Mouse (Mus musculus) midbrain, embryonic 13.5 days (tissue): ENCODE measurements around the gene H2-Q2. TPM values are rescaled to one million over a fixed set of nuclear protein-coding genes. Genes with fewer than 3 reads are reported as not detected.
"Not testable (repeated sequence)": the region's sequence is repeated elsewhere in the genome, so short reads cannot be mapped to it uniquely, and the experiment has no call there.

ENCODE experiments used
- ATAC-seq: fragments of 200-750 bp; cut with Nextera tagmentation; 2 replicates; pipeline ENCODE4 v1.8.0; 2017; ENCODE audit warnings: mild to moderate bottlenecking, moderate TSS enrichment, moderate library complexity
- H3K27ac ChIP-seq: fragments of 300-500 bp; sonication (generic); 2 replicates; pipeline ENCODE4 v1.5.1; 2015; ENCODE audit warnings: inconsistent platforms, mild to moderate bottlenecking, moderate library complexity
- H3K27me3 ChIP-seq: fragments of 300-500 bp; sonication (generic); 2 replicates; pipeline ENCODE4 v1.6.1; 2015; ENCODE audit warnings: mild to moderate bottlenecking, inconsistent platforms
- H3K36me3 ChIP-seq: fragments of 300-500 bp; sonication (generic); 2 replicates; pipeline ENCODE4 v1.6.1; 2015; ENCODE audit warnings: mild to moderate bottlenecking, inconsistent platforms
- H3K4me1 ChIP-seq: fragments of 300-500 bp; sonication (generic); replicated peaks from 2 replicates; pipeline ENCODE4 v1.6.1; 2015; ENCODE audit warnings: inconsistent platforms
- H3K4me2 ChIP-seq: fragments of 300-500 bp; sonication (generic); replicated peaks from 2 replicates; pipeline ENCODE4 v1.6.1; 2015; ENCODE audit warnings: moderate library complexity, mild to moderate bottlenecking, inconsistent platforms
- H3K4me3 ChIP-seq: fragments of 300-500 bp; sonication (generic); replicated peaks from 2 replicates; pipeline ENCODE4 v1.5.1; 2015; ENCODE audit warnings: mild to moderate bottlenecking, inconsistent platforms
- H3K9ac ChIP-seq: fragments of 300-500 bp; sonication (generic); replicated peaks from 2 replicates; pipeline ENCODE4 v1.6.1; 2015; ENCODE audit warnings: mild to moderate bottlenecking, inconsistent platforms
- H3K9me3 ChIP-seq: fragments of 300-500 bp; sonication (generic); 2 replicates; pipeline ENCODE4 v1.6.1; 2016; ENCODE audit warnings: mild to moderate bottlenecking, inconsistent platforms
- WGBS: fragments of 180-500 bp; shearing (Covaris S2); methylation state at CpG from one replicate; pipeline ENCODE4 v1.1.7; 2015; 5-methylcytosine and 5-hydroxymethylcytosine counted together
- polyA plus RNA-seq: library from polyadenylated mRNA; unstranded; fragments of >200 nt; fragmentation: Nextera tagmentation; extraction: Ambion mirVana; gene quantifications from 2 replicates; pipeline ENCODE4 v1.2.1, GENCODE M21; 2015

H2-Q2 gene
- polyA plus RNA-seq = 0.26 and 0.30 TPM in 2 replicates

DNA sequence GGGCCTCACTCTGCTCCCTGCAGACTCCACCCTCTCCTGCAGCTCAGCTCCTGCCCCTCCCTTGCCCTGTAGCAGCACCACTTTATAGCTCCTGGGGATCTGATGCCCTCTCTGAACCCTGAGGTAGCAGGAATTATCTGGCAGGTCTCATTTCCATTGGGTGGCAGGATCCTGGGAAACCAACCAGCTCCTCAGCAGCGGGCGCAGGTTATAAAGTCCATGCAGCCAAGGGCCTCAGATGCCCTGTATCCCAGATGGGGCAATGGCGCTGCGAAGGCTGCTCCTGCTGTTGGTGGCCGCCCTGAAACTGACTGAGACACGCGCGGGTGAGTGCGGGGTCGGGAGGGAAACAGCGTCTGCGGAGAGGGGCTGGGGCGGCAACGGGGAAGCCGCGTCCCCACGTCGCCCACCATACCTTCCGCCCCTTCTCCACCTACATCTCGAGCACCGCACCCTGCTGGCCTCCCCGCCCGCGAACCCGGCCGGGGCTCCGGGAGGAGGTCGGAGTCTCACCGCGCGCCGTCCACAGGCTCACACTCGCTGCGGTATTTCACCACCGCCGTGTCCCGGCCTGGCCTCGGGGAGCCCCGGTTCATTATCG is at the start of gene H2-Q2:
Gene H2-Q2, plus strand, starts transcription at position 172 of the 601 bp plus-strand sequence.
- WGBS = under 1% methylated on average over 40 of the region's 40 CpGs
- no peak within 1 kb of the TSS for H3K27ac ChIP-seq
- peaks cover 54% of the 10 kb centered on the region for H3K27me3 ChIP-seq
- peak within 1 kb of the TSS; percentile 61 for H3K9ac ChIP-seq
- no peaks in the 10 kb centered on the region for H3K9me3 ChIP-seq
- ATAC-seq = peak; percentile 45; the same call in 1 of the 2 replicates
- peak within 1 kb of the TSS; percentile 45 for H3K4me3 ChIP-seq
- H3K4me1 ChIP-seq = peaks cover 13% of the 10 kb centered on the region
- H3K36me3 ChIP-seq = no peaks in the 10 kb centered on the region
- H3K4me2 ChIP-seq = peak within 1 kb of the TSS; percentile 81

DNA sequence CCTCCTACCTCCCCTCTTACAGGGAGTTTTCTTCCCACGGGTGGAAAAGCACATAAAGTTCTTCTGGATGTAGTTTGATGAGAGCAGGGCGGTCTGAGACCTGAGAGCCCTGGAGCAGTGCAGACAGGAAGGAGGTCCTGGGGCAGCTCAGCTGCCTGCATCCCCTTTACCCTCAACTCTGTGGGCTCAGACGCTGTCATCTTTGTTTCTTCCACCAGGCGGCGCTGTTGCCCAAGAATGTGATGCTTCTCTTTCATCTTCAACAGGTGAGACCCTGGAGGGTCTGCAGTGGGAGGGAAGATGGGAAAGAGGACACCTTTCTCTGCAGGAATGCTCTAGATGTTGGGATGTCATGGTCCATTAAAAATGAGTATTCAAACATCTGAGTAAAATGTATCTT is 46.2 kb upstream of the H2-Q2 start:
- H3K36me3 ChIP-seq, H3K27ac ChIP-seq, H3K4me3 ChIP-seq, H3K4me1 ChIP-seq, H3K9me3 ChIP-seq, ATAC-seq, H3K4me2 ChIP-seq, H3K27me3 ChIP-seq, H3K9ac ChIP-seq: not testable (repeated sequence)
- WGBS = 6% methylated on average over 5 of the region's 5 CpGs

GRCm38 (mm10) chr17:35300261-35300945 is 41.6 kb upstream of the H2-Q2 start:
- H3K27me3 ChIP-seq, H3K4me1 ChIP-seq, ATAC-seq, H3K9ac ChIP-seq, H3K9me3 ChIP-seq, H3K27ac ChIP-seq, H3K36me3 ChIP-seq, H3K4me2 ChIP-seq, H3K4me3 ChIP-seq: not testable (repeated sequence)
- 84% methylated on average over 7 of the region's 7 CpGs for WGBS

DNA sequence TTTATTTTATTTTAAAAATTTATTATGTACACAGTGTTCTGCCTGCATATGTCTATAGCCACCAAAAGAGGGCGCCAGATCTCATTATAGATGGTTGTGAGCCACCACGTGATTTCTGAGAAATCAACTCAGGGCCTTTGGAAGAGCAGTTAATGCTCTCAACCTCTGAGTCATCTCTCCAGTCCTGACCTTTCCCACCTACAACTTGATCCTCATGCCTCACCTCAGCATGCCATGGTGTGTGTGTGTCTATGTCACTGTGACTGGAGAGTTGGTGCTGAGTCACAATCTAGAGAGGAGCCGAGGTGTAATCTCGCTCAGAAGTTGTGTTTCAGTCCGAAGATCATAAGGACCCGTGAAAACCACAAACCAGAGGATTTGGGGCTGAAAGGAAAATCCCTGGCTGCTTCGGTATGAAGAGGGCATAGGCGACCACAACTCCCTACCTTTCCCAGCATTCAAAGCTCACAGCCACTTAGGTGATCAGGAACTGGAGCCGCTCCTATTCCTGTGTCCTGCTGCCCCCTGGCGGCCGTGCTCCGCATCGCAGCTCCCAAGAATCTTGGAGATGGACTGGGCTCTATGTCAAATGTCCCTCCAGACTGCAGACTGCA is 40.3 kb upstream of the H2-Q2 start:
- no peak overlapping the region for H3K4me3 ChIP-seq
- ATAC-seq = peak; percentile 50; the same call in 1 of the 2 replicates
- H3K27me3 ChIP-seq = peaks cover 6% of the 10 kb centered on the region; the same call in 1 of the 2 replicates
- no peak overlapping the region for H3K4me2 ChIP-seq
- H3K36me3 ChIP-seq = no peaks in the 10 kb centered on the region
- H3K9ac ChIP-seq = no peak overlapping the region
- H3K9me3 ChIP-seq = no peaks in the 10 kb centered on the region
- whole genome bisulfite sequencing = 24% methylated on average over 13 of the region's 13 CpGs
- no peaks in the 10 kb centered on the region for H3K4me1 ChIP-seq
- H3K27ac ChIP-seq = no peak overlapping the region

DNA sequence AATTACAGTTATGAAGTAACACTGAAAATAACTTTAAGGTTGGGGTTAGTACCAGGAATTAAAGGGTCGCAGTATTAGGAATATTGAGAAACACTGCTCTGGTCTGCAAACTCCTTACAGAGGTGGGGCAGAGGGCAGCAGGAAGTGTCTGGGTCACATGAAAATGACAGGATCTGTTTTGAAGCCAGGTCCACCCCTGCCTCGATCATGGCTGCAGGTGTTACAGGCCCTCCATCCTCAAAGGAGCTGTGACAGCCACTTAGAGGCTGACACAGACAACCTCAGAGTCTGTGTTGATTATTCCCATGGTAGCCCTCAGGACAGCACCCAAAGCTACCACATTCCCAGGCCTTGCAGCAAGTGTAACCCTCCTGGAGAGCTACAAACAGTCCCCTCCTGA is 38.8 kb upstream of the H2-Q2 start:
- H3K27ac ChIP-seq = no peak overlapping the region

GRCm38 (mm10) chr17:35303756-35304350 is 38.2 kb upstream of the H2-Q2 start:
- 84% methylated on average over 10 of the region's 10 CpGs for WGBS
- no peaks in the 10 kb centered on the region for H3K4me1 ChIP-seq
- H3K4me2 ChIP-seq = no peak overlapping the region
- H3K27ac ChIP-seq = no peak overlapping the region
- peaks cover 15% of the 10 kb centered on the region; the same call in 1 of the 2 replicates for H3K27me3 ChIP-seq
- H3K36me3 ChIP-seq = no peaks in the 10 kb centered on the region
- H3K4me3 ChIP-seq = no peak overlapping the region
- no peaks in the 10 kb centered on the region for H3K9me3 ChIP-seq
- no peak for ATAC-seq
- no peak overlapping the region for H3K9ac ChIP-seq

More for the DNA sequence above, 38.8 kb upstream of the H2-Q2 start:
- Histone ChIP-seq H3K27me3 (peaks cover 11% of the 10 kb centered on the region; the same call in 1 of the 2 replicates), H3K4me2 (no peak overlapping the region), H3K4me3 (no peak overlapping the region), H3K9me3 (no peaks in the 10 kb centered on the region), H3K4me1 (no peaks in the 10 kb centered on the region), H3K9ac (no peak overlapping the region), H3K36me3 (no peaks in the 10 kb centered on the region)
- ATAC-seq = no peak
- WGBS = 93% methylated on average over 2 of the region's 2 CpGs

GRCm38 (mm10) chr17:35304478-35304877 is 37.6 kb upstream of the H2-Q2 start:
- WGBS = 76% methylated on average over 6 of the region's 6 CpGs
- no peaks in the 10 kb centered on the region for H3K9me3 ChIP-seq
- no peak overlapping the region for H3K9ac ChIP-seq
- H3K4me1 ChIP-seq = no peaks in the 10 kb centered on the region
- H3K27ac ChIP-seq = no peak overlapping the region
- peaks cover 15% of the 10 kb centered on the region; the same call in 1 of the 2 replicates for H3K27me3 ChIP-seq
- no peak for ATAC-seq
- no peaks in the 10 kb centered on the region for H3K36me3 ChIP-seq
- H3K4me3 ChIP-seq = no peak overlapping the region
- no peak overlapping the region for H3K4me2 ChIP-seq

DNA sequence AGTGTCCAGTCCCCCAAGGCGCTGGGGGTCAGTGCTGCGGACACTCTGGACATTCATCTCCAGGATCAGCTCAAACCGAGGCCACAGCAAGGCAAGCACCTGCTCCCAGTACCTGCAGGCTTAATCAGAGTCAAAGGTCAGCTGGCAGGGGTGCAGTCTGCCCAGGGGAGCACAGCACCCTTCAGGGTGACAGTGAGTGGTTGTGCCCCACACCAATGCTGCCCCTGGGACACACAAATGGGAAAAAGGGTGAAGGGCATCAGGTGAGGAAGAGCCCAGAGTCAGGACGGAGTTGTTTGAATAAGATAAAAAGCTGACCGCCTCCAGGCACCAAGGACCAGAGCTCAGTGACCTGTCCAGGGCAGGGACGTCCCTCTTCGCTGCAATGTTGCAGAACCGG is 37.1 kb upstream of the H2-Q2 start:
- H3K27me3 ChIP-seq = peaks cover 15% of the 10 kb centered on the region; the same call in 1 of the 2 replicates
- H3K36me3 ChIP-seq, ATAC-seq, H3K9ac ChIP-seq, H3K9me3 ChIP-seq, H3K4me1 ChIP-seq, H3K4me2 ChIP-seq, H3K4me3 ChIP-seq, H3K27ac ChIP-seq: not testable (repeated sequence)
- WGBS = 85% methylated on average over 8 of the region's 8 CpGs

- no peak for ATAC-seq
- Histone ChIP-seq H3K4me1 (peaks cover 8% of the 10 kb centered on the region), H3K4me2 (no peak overlapping the region), H3K36me3 (no peaks in the 10 kb centered on the region), H3K27ac (no peak overlapping the region), H3K9ac (no peak overlapping the region), H3K4me3 (no peak overlapping the region), H3K9me3 (no peaks in the 10 kb centered on the region), H3K27me3 (peaks cover 53% of the 10 kb centered on the region)
These were observed 23.4 kb upstream of the H2-Q2 start for GRCm38 (mm10) chr17:35318671-35319070.

DNA sequence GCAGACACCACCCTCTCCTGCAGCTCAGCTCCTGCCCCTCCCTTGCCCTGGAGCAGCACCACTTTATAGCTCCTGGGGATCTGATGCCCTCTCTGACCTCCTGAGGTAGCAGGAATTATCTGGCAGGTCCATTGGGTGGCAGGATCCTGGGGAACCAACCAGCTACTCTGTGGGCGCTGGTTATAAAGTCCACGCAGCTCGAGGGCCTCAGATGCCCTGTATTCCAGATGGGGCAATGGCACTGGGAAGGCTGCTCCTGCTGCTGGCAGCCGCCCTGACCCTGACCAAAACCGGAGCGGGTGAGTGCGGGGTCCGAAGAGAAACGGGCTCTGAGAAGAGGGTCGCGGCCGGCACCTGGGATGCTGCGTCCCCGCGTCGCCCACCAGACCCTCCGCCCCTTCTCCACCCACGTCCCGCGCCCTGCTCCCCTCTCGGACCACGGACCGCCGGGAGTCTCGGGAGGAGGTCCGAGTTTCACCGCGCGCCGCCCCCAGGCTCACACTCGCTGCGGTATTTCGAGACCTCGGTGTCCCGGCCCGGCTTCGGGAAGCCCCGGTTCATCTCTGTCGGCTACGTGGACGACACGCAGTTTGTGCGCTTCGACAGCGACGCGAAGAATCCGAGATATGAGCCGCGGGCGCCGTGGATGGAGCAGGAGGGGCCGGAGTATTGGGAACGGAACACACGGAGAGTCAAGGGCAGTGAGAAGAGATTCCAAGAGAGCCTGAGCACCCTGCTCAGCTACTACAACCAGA is 21.5 kb upstream of the H2-Q2 start, which contains the start of gene H2-Q1:
Gene H2-Q1, plus strand, starts transcription at position 79 of the 755 bp plus-strand sequence.
- peaks cover 52% of the 10 kb centered on the region for H3K27me3 ChIP-seq
- H3K4me1 ChIP-seq = peaks cover 8% of the 10 kb centered on the region
- no peaks in the 10 kb centered on the region for H3K36me3 ChIP-seq
- ATAC-seq = no peak
- H3K4me2 ChIP-seq = peak within 1 kb of the TSS; percentile 67
- H3K9me3 ChIP-seq = no peaks in the 10 kb centered on the region
- H3K9ac ChIP-seq = peak within 1 kb of the TSS; percentile 55
- no peak within 1 kb of the TSS for H3K27ac ChIP-seq
- peak within 1 kb of the TSS; percentile 36 for H3K4me3 ChIP-seq
- WGBS = 2% methylated on average over 55 of the region's 55 CpGs

GRCm38 (mm10) chr17:35325124-35325523 is 16.9 kb upstream of the H2-Q2 start:
- H3K27me3 ChIP-seq = peaks cover 31% of the 10 kb centered on the region
- not testable (repeated sequence) for ATAC-seq, H3K27ac ChIP-seq, H3K36me3 ChIP-seq, H3K4me2 ChIP-seq, H3K9ac ChIP-seq, H3K4me3 ChIP-seq, H3K9me3 ChIP-seq, H3K4me1 ChIP-seq
- WGBS = 63% methylated on average over 1 of the region's 1 CpGs
